Mouse (Mus musculus) mesoderm, embryonic 11.5 days (tissue): ENCODE measurements around the gene Gucy2g.
A peak's percentile ranks its signal among the peaks of the same experiment; 100 is the strongest.

ENCODE experiments used
- DNase-seq: peaks from one replicate; pipeline ENCODE4 v3.0.0-alpha.2; 2012; ENCODE audit warnings: low read depth, low spot score

Gene Gucy2g

GRCm38 (mm10) chr19:55241186-55241645, at the start of gene Gucy2g:
Gucy2g (minus strand) TSS chr19:55241236.
- no peak for DNase-seq

GRCm38 (mm10) chr19:55288974-55289373, 47.9 kb upstream of the Gucy2g start:
- no peak for DNase-seq

GRCm38 (mm10) chr19:55286034-55286433, 45.0 kb upstream of the Gucy2g start:
- no peak for DNase-seq

- no peak for DNase-seq
These were observed 43.1 kb upstream of the Gucy2g start for GRCm38 (mm10) chr19:55284093-55284492.

- DNase-seq: no peak
These were observed 35.7 kb upstream of the Gucy2g start for GRCm38 (mm10) chr19:55276770-55277169.

- no peak for DNase-seq
These were observed 35.1 kb upstream of the Gucy2g start for GRCm38 (mm10) chr19:55276100-55276499.

GRCm38 (mm10) chr19:55273340-55273739, 32.3 kb upstream of the Gucy2g start:
- DNase-seq: no peak

GRCm38 (mm10) chr19:55271448-55271847, 30.4 kb upstream of the Gucy2g start:
- DNase-seq: no peak

- DNase-seq: no peak
These were observed 28.0 kb upstream of the Gucy2g start for GRCm38 (mm10) chr19:55269051-55269450.

GRCm38 (mm10) chr19:55268150-55268549, 27.1 kb upstream of the Gucy2g start:
- DNase-seq: no peak

GRCm38 (mm10) chr19:55266786-55267185, 25.8 kb upstream of the Gucy2g start:
- DNase-seq: no peak

- no peak for DNase-seq
These were observed 24.2 kb upstream of the Gucy2g start for GRCm38 (mm10) chr19:55265269-55265668.

- DNase-seq: no peak
These were observed 19.6 kb upstream of the Gucy2g start for GRCm38 (mm10) chr19:55260389-55261184.

GRCm38 (mm10) chr19:55258514-55258913, 17.5 kb upstream of the Gucy2g start:
- DNase-seq: no peak

GRCm38 (mm10) chr19:55257656-55258375, 16.8 kb upstream of the Gucy2g start:
- no peak for DNase-seq

- no peak for DNase-seq
These were observed 15.1 kb upstream of the Gucy2g start for GRCm38 (mm10) chr19:55256156-55256555.

- peak; percentile 38 for DNase-seq
These were observed 13.5 kb upstream of the Gucy2g start for GRCm38 (mm10) chr19:55254513-55255016.

- DNase-seq: peak; percentile 58
These were observed 12.8 kb upstream of the Gucy2g start for GRCm38 (mm10) chr19:55253570-55254441.

GRCm38 (mm10) chr19:55253239-55253569, 12.2 kb upstream of the Gucy2g start:
- no peak for DNase-seq

- DNase-seq: no peak
These were observed 10.5 kb upstream of the Gucy2g start, which contains the start of gene Acsl5 for GRCm38 (mm10) chr19:55251383-55252124. Acsl5 (plus strand) TSS chr19:55251938.

- no peak for DNase-seq
These were observed 9.4 kb upstream of the Gucy2g start for GRCm38 (mm10) chr19:55250451-55250850.
